Mouse (Mus musculus): ENCODE data around the gene Gm20855.
"Not testable (repeated sequence)": the region's sequence is repeated elsewhere in the genome, so short reads cannot be mapped to it uniquely, and the experiment has no call there.

Gm20855 gene

DNA sequence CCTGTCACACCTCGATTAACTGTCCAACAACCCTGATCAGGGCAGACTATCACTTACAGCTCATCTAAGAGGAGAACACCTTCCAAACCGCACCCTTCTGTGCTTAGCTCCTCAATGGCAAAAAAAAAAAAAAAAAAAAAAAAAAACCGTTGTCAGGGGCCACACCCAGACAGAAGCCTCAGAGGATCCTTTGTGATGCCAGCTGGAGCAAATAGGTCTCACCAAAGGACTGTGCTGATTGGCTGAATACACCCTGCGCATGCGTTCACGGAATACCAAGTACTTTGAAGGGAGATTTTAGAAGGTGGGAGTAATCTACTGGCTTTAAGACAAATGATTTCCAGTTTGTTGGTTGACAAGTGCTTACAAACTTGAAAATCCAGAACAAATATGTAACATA, at the start of gene Gm20855:
Gm20855 (minus strand) TSS at position 101 of the 400 bp plus-strand sequence.
- in situ Hi-C loops (cut with MseI, MboI): not testable (repeated sequence)
